Mouse (Mus musculus): ENCODE measurements around the gene Timd2.
A peak's percentile ranks its signal among the peaks of the same experiment; 100 is the strongest.
"Not testable (repeated sequence)": the region's sequence is repeated elsewhere in the genome, so short reads cannot be mapped to it uniquely, and the experiment has no call there.

The Timd2 gene

GRCm38 (mm10) chr11:46706664-46707356 is at the start of gene Timd2:
TSS of gene Timd2 (minus strand) at chr11:46707061.
- DNase-seq (ENCODE audit: low read depth, low spot score): no peak

GRCm38 (mm10) chr11:46755714-46756113 is 48.9 kb upstream of the Timd2 start:
- DNase-seq (ENCODE audit: low read depth, low spot score): not testable (repeated sequence)

GRCm38 (mm10) chr11:46754669-46755068 is 47.8 kb upstream of the Timd2 start:
- no peak for DNase-seq (ENCODE audit: low read depth, low spot score)

- no peak for DNase-seq (ENCODE audit: low read depth, low spot score)
These were observed 46.8 kb upstream of the Timd2 start for GRCm38 (mm10) chr11:46753662-46754061.

- DNase-seq (ENCODE audit: low read depth, low spot score): no peak
These were observed 41.1 kb upstream of the Timd2 start for GRCm38 (mm10) chr11:46747996-46748395.

- no peak for DNase-seq (ENCODE audit: low read depth, low spot score)
These were observed 34.9 kb upstream of the Timd2 start for GRCm38 (mm10) chr11:46741716-46742115.

- DNase-seq (ENCODE audit: low read depth, low spot score): no peak
These were observed 34.0 kb upstream of the Timd2 start for GRCm38 (mm10) chr11:46740886-46741285.

GRCm38 (mm10) chr11:46739501-46739900 is 32.6 kb upstream of the Timd2 start:
- no peak for DNase-seq (ENCODE audit: low read depth, low spot score)

- DNase-seq (ENCODE audit: low read depth, low spot score): not testable (repeated sequence)
These were observed 28.2 kb upstream of the Timd2 start, which contains the start of gene Havcr1 for GRCm38 (mm10) chr11:46735076-46735475. TSS of gene Havcr1 (plus strand) at chr11:46735080.

GRCm38 (mm10) chr11:46734617-46735016 is 27.8 kb upstream of the Timd2 start:
- no peak for DNase-seq (ENCODE audit: low read depth, low spot score)

GRCm38 (mm10) chr11:46733242-46733789 is 26.5 kb upstream of the Timd2 start:
- DNase-seq (ENCODE audit: low read depth, low spot score): peak; percentile 55

GRCm38 (mm10) chr11:46731541-46732070 is 24.7 kb upstream of the Timd2 start:
- no peak for DNase-seq (ENCODE audit: low read depth, low spot score)

- DNase-seq (ENCODE audit: low read depth, low spot score): no peak
These were observed 8.0 kb downstream of the Timd2 start for GRCm38 (mm10) chr11:46698830-46699229.

GRCm38 (mm10) chr11:46698278-46698655 is 8.6 kb downstream of the Timd2 start:
- no peak for DNase-seq (ENCODE audit: low read depth, low spot score)

GRCm38 (mm10) chr11:46697433-46698277 is 9.2 kb downstream of the Timd2 start:
- no peak for DNase-seq (ENCODE audit: low read depth, low spot score)

GRCm38 (mm10) chr11:46695849-46696248 is 11.0 kb downstream of the Timd2 start:
- DNase-seq (ENCODE audit: low read depth, low spot score): not testable (repeated sequence)

- no peak for DNase-seq (ENCODE audit: low read depth, low spot score)
These were observed 16.7 kb downstream of the Timd2 start for GRCm38 (mm10) chr11:46690136-46690535.

GRCm38 (mm10) chr11:46683723-46684122 is 23.1 kb downstream of the Timd2 start:
- DNase-seq (ENCODE audit: low read depth, low spot score): no peak

- peak; percentile 46 for DNase-seq (ENCODE audit: low read depth, low spot score)
These were observed 24.0 kb downstream of the Timd2 start for GRCm38 (mm10) chr11:46682842-46683241.

- peak; percentile 49 for DNase-seq (ENCODE audit: low read depth, low spot score)
These were observed 38.9 kb downstream of the Timd2 start for GRCm38 (mm10) chr11:46667938-46668337.

- DNase-seq (ENCODE audit: low read depth, low spot score): no peak
These were observed 39.8 kb downstream of the Timd2 start for GRCm38 (mm10) chr11:46667105-46667504.
